Mouse (Mus musculus) urinary bladder, adult 18-20 months (tissue): ENCODE results near the gene Gm28539.
"Not testable (repeated sequence)": the region's sequence is repeated elsewhere in the genome, so short reads cannot be mapped to it uniquely, and the experiment has no call there.

Experiments
- DNase-seq, 2 experiments: peaks; one replicate each; pipeline ENCODE4 v3.0.0; 2022; ENCODE audit warnings: low spot score in 2 of 2, mixed read lengths in 2 of 2

Gene Gm28539

DNA sequence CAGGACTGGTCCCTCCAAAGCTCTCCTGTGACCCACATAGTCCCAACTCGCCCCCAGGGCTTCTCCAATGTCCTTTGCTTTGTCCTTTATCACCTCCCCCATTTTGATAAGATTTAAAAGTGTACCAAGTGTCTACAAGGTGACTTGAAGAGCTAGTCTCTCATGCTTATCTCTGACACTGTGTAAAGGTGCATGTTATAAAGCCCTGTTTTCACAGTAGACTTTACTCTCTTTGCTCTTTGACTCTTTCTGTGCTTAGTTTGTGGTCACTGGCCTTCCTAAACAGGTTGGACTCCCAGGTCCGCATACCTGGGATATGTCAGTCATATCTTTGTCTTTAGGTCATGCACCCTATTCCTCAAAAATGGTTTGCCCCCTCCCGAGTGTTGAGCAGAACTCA is 118.7 kb downstream of the Gm28539 start:
- DNase-seq, result no peak

GRCm38 (mm10) chr16:18963486-18963885 is 127.1 kb downstream of the Gm28539 start:
- DNase-seq, result no peak

- DNase-seq, result no peak
Measured at GRCm38 (mm10) chr16:18969420-18970128, 133.2 kb downstream of the Gm28539 start.

GRCm38 (mm10) chr16:18970837-18971236 is 134.5 kb downstream of the Gm28539 start:
- no peak for DNase-seq

DNA sequence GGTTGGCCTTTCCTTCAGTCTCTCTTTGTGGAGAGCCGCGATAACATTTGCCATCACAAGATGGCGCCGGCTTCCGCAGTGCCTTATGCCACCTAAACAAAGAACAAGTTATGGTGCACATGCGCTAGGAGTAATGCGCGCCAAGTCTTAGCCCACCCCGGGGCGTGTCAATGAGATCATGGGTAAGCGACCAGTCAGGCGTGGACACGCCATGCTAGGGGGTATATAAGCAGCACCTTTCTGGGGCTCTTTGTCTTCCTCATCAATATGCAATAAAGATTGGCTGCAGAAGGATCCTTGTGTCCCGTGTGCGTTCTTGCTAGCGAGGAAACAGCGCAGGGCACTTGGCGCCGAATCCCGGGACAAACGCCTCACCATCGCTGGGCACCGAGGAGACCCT is 139.3 kb downstream of the Gm28539 start:
- DNase-seq, result not testable (repeated sequence)

DNA sequence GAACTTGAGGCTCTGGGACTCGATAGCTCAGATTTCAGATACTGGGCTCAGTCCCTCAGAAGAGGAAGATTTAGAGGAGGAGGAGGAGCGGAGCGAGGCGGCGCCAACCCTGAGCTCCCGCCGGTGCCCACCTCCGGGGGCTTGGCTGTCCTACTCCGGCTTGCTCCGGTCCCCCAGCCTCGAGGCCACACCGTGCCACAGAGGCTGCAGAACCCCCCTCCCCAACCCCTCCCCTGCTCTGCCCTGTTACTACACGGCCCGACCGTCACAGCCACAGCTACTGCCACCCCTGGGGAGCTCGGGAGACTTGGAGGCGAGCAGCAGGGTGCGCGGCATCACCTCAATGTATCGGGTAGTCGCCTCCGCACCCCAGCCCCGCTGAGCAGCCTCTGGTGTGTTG is 139.9 kb downstream of the Gm28539 start:
- DNase-seq, result no peak

DNA sequence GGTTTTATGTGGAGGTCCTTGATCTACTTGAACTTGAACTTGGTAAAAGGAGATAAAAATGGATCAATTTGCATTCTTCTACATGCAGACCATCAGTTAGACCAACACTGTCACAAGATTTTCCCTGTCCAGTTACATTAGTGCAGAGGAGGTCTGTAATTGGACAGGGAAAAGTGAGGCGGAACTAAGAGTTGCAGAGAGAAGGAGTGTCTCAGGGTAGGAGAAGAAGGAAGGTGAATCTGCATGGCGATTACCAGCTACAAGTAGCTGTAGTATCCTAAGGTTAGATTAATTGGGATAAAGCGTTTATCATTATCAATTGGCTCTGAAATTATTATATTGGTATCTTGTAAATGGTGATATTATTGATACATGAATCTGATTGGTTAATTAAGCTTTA is 150.0 kb downstream of the Gm28539 start:
- no peak for DNase-seq

- DNase-seq, result no peak
Measured at GRCm38 (mm10) chr16:18986860-18987259, 150.5 kb downstream of the Gm28539 start.

GRCm38 (mm10) chr16:19002610-19003389 is 166.4 kb downstream of the Gm28539 start:
- not testable (repeated sequence) for DNase-seq

- no peak for DNase-seq
Measured at GRCm38 (mm10) chr16:19003757-19004156, 167.4 kb downstream of the Gm28539 start.

DNA sequence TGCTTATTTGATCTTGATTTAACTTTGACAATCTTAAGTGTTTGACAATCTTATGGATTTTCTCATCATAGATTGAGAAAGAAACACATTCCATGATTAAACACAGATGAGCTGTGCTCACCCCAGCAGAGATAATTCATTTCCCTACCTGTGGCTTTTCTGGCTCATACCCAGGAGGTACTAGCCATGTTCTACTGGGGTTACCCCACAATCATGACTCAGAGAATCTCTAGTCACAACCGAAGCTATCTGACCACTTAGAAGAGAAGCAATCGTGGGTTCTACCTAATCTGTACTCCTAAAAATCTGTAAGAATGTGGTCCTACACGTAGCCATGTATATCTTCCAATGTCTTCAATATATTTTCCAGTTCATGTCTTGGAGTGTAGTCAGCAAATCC is 168.9 kb downstream of the Gm28539 start:
- DNase-seq, result no peak
